Mouse (Mus musculus): Measurements from ENCODE around the gene Adam23. TPM values are rescaled to one million over a fixed set of nuclear protein-coding genes. Genes with fewer than 3 reads are reported as not detected.

The Adam23 gene
- polyA plus RNA-seq (2015; fragmentation: Nextera tagmentation; extraction: Ambion mirVana): 0.78 and 1.1 TPM in 2 replicates

GRCm38 (mm10) chr1:63445656-63446046, at the start of gene Adam23:
Gene Adam23, plus strand, starts transcription at chr1:63445891.
- ATAC-seq (ENCODE audit: extremely low read depth, insufficient number of reproducible peaks, low FRiP score, low TSS enrichment): no peak
- peak within 1 kb of the TSS; percentile 74 for H3K4me3 ChIP-seq
- H3K36me3 ChIP-seq: no peaks in the 10 kb centered on the region
- H3K9me3 ChIP-seq: no peaks in the 10 kb centered on the region
- peaks cover 15% of the 10 kb centered on the region for H3K4me1 ChIP-seq
- H3K27me3 ChIP-seq (replicated peaks): peaks cover 77% of the 10 kb centered on the region
- no peak within 1 kb of the TSS for H3K27ac ChIP-seq (replicated peaks)
- under 1% methylated on average over 35 of the region's 41 CpGs for WGBS
- peak within 1 kb of the TSS; percentile 99 for H3K4me2 ChIP-seq
- H3K9ac ChIP-seq: peak within 1 kb of the TSS; percentile 82

- Histone ChIP-seq H3K36me3 (no peaks in the 10 kb centered on the region), H3K9ac (no peak overlapping the region), H3K9me3 (no peaks in the 10 kb centered on the region), H3K4me2 (no peak overlapping the region), H3K4me1 (no peaks in the 10 kb centered on the region), H3K4me3 (no peak overlapping the region), H3K27me3 (replicated peaks) (no peaks in the 10 kb centered on the region), H3K27ac (replicated peaks) (no peak overlapping the region)
- WGBS: 57% methylated on average over 5 of the region's 5 CpGs
- no peak for ATAC-seq (ENCODE audit: extremely low read depth, insufficient number of reproducible peaks, low FRiP score, low TSS enrichment)
Measured at GRCm38 (mm10) chr1:63401130-63401529, 44.6 kb upstream of the Adam23 start.

DNA sequence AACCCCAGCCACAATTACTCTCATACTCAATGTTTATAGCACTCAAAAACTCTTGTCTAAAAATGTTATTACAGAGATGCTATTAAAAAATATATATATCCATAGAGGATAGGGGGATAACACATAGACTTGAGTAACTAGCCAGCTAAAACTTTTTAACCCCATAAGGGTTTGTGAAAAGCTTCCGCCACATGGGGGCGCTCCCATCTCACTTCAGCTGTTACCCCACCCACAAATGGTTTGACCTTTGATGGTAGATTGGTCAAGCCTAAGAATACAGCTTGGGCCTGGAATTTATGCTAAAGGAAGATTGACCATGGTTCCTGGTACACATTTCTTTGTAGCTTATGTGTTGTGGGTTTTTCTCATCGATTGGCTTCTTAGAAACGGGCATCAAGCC, 42.1 kb upstream of the Adam23 start:
- no peaks in the 10 kb centered on the region for H3K9me3 ChIP-seq

DNA sequence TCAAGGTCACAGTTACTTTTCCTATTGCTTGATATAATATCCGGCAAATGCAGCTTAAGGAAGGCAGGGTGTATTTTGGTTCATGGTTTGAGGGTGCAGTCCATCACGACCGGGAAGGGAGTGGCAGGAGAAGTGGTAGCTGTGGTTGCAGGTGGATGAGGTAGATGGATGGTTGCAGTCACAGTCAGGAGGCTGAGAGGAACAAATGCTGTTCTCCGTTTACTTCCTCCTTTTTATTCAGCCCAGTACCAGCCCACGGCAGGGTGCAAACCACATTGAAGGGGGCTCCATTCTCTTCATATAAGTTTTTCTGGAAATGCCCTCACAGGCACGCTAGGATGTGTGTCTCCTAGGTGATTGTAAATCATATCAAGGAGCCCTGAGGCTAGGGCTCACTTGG, 37.3 kb upstream of the Adam23 start:
- Histone ChIP-seq H3K27ac (replicated peaks) (no peak overlapping the region), H3K4me3 (no peak overlapping the region), H3K4me1 (0 out of 2 replicates have a peak, but pooled peaks cover 4% of the 10 kb centered on the region), H3K9me3 (no peaks in the 10 kb centered on the region), H3K27me3 (replicated peaks) (no peaks in the 10 kb centered on the region), H3K4me2 (no peak overlapping the region), H3K36me3 (no peaks in the 10 kb centered on the region), H3K9ac (no peak overlapping the region)
- ATAC-seq (ENCODE audit: extremely low read depth, insufficient number of reproducible peaks, low FRiP score, low TSS enrichment): no peak
- 73% methylated on average over 6 of the region's 6 CpGs for WGBS

More for the DNA sequence above, 42.1 kb upstream of the Adam23 start:
- H3K36me3 ChIP-seq: no peaks in the 10 kb centered on the region
- no peak overlapping the region for H3K9ac ChIP-seq
- H3K4me3 ChIP-seq: no peak overlapping the region
- H3K27me3 ChIP-seq (replicated peaks): no peaks in the 10 kb centered on the region
- WGBS: 43% methylated on average over 4 of the region's 4 CpGs
- H3K4me1 ChIP-seq: no peaks in the 10 kb centered on the region
- ATAC-seq (ENCODE audit: extremely low read depth, insufficient number of reproducible peaks, low FRiP score, low TSS enrichment): no peak
- H3K4me2 ChIP-seq: no peak overlapping the region
- no peak overlapping the region for H3K27ac ChIP-seq (replicated peaks)

- Histone ChIP-seq H3K9me3 (no peaks in the 10 kb centered on the region), H3K36me3 (no peaks in the 10 kb centered on the region), H3K4me1 (no peaks in the 10 kb centered on the region), H3K4me2 (no peak overlapping the region), H3K9ac (no peak overlapping the region), H3K27me3 (replicated peaks) (no peaks in the 10 kb centered on the region), H3K27ac (replicated peaks) (no peak overlapping the region), H3K4me3 (no peak overlapping the region)
- ATAC-seq (ENCODE audit: extremely low read depth, insufficient number of reproducible peaks, low FRiP score, low TSS enrichment): no peak
- WGBS: 53% methylated on average over 8 of the region's 8 CpGs
Measured at GRCm38 (mm10) chr1:63418491-63418890, 27.2 kb upstream of the Adam23 start.

- no peak for ATAC-seq (ENCODE audit: extremely low read depth, insufficient number of reproducible peaks, low FRiP score, low TSS enrichment)
- 62% methylated on average over 6 of the region's 6 CpGs for WGBS
Measured at GRCm38 (mm10) chr1:63430668-63431067, 15.0 kb upstream of the Adam23 start.

DNA sequence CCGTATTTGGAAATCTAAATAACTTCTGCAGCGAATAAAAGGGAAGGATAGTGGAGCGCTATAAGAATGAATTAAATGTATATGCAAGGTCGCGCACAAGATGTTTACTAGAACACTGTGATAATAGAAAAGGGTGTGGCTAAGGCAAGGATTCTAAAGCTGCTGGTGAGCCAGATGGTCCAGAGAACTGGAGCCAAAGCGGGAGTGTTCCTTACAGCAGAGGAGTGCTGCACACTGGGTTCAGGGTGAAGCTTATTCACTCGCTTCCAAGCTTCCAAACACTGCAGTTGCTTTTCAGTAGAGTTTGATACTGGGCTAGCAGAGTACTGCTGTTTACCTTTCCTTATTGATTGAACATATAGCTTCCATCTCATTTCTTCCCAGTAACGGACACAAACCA, 14.5 kb upstream of the Adam23 start:
- WGBS: 85% methylated on average over 8 of the region's 8 CpGs

More at GRCm38 (mm10) chr1:63430668-63431067, 15.0 kb upstream of the Adam23 start:
- Histone ChIP-seq H3K27me3 (replicated peaks) (no peaks in the 10 kb centered on the region), H3K36me3 (no peaks in the 10 kb centered on the region), H3K4me2 (no peak overlapping the region), H3K4me1 (peaks cover 4% of the 10 kb centered on the region; the same call in 1 of the 2 replicates), H3K9me3 (no peaks in the 10 kb centered on the region), H3K9ac (no peak overlapping the region), H3K27ac (replicated peaks) (no peak overlapping the region), H3K4me3 (no peak overlapping the region)

GRCm38 (mm10) chr1:63431842-63432241, 13.8 kb upstream of the Adam23 start:
- ATAC-seq (ENCODE audit: extremely low read depth, insufficient number of reproducible peaks, low FRiP score, low TSS enrichment): no peak
- H3K36me3 ChIP-seq: no peaks in the 10 kb centered on the region
- H3K9ac ChIP-seq: no peak overlapping the region
- WGBS: 49% methylated on average over 3 of the region's 3 CpGs
- no peak overlapping the region for H3K4me3 ChIP-seq
- H3K27me3 ChIP-seq (replicated peaks): no peaks in the 10 kb centered on the region
- H3K9me3 ChIP-seq: no peaks in the 10 kb centered on the region
- peaks cover 4% of the 10 kb centered on the region; the same call in 1 of the 2 replicates for H3K4me1 ChIP-seq
- no peak overlapping the region for H3K4me2 ChIP-seq
- no peak overlapping the region for H3K27ac ChIP-seq (replicated peaks)

More for the DNA sequence above, 14.5 kb upstream of the Adam23 start:
- H3K4me2 ChIP-seq: no peak overlapping the region
- H3K36me3 ChIP-seq: no peaks in the 10 kb centered on the region
- H3K27me3 ChIP-seq (replicated peaks): no peaks in the 10 kb centered on the region
- ATAC-seq (ENCODE audit: extremely low read depth, insufficient number of reproducible peaks, low FRiP score, low TSS enrichment): no peak
- H3K27ac ChIP-seq (replicated peaks): no peak overlapping the region
- no peak overlapping the region for H3K9ac ChIP-seq
- H3K9me3 ChIP-seq: no peaks in the 10 kb centered on the region
- H3K4me3 ChIP-seq: no peak overlapping the region
- H3K4me1 ChIP-seq: peaks cover 4% of the 10 kb centered on the region; the same call in 1 of the 2 replicates

GRCm38 (mm10) chr1:63434052-63434451, 11.6 kb upstream of the Adam23 start:
- Histone ChIP-seq H3K27me3 (replicated peaks) (no peaks in the 10 kb centered on the region), H3K4me1 (peaks cover 11% of the 10 kb centered on the region), H3K9me3 (no peaks in the 10 kb centered on the region), H3K4me3 (no peak overlapping the region), H3K9ac (no peak overlapping the region), H3K36me3 (no peaks in the 10 kb centered on the region), H3K4me2 (no peak overlapping the region), H3K27ac (replicated peaks) (no peak overlapping the region)
- WGBS: 40% methylated on average over 7 of the region's 7 CpGs
- no peak for ATAC-seq (ENCODE audit: extremely low read depth, insufficient number of reproducible peaks, low FRiP score, low TSS enrichment)

DNA sequence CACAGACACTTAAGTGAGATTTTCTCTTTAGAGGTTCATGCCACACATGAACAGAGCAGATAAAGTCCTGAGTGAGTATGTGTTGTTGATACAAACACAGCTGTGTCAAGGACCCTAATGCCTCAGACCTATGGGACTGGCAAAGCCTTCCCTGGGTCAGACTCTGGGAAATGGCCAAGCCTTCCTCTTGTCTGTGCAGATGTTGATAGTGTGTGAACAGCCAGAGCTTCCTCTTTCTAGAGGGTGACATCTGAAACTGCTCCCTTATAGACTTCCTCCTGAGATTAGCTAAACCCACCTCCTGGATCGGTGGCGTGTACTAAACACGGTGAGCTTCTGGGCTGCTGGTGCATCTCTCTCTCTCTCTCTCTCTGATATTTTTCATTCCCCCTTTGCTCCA, 8.2 kb upstream of the Adam23 start:
- Histone ChIP-seq H3K9me3 (no peaks in the 10 kb centered on the region), H3K36me3 (no peaks in the 10 kb centered on the region), H3K9ac (no peak overlapping the region), H3K27ac (replicated peaks) (no peak overlapping the region), H3K4me2 (no peak overlapping the region), H3K4me1 (peaks cover 7% of the 10 kb centered on the region; the same call in 1 of the 2 replicates), H3K4me3 (no peak overlapping the region), H3K27me3 (replicated peaks) (peaks cover 12% of the 10 kb centered on the region; the same call in 1 of the 2 replicates)
- 27% methylated on average over 3 of the region's 3 CpGs for WGBS
- no peak for ATAC-seq (ENCODE audit: extremely low read depth, insufficient number of reproducible peaks, low FRiP score, low TSS enrichment)

DNA sequence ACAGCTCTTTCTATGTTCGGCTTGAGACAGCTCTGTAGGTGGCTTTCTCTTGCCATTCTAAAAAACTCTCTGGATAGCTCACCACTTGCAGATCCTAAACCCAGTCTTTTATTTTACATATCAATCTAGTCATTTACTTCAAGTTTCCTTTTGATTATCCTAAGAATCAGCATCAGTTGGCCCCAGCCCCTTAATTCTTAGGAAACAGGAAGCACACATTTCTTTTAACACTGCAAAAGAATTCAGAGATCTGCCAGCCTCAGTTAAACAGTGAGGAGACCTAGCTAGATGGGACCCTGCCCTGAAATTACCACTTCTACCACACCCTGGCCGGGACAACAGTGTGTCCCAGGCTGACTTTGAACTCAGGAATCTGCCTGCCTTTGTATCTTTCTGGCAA, 3.5 kb upstream of the Adam23 start:
- H3K27me3 ChIP-seq (replicated peaks): peaks cover 48% of the 10 kb centered on the region
- H3K9me3 ChIP-seq: no peaks in the 10 kb centered on the region
- H3K9ac ChIP-seq: no peak overlapping the region
- WGBS: 56% methylated on average over 2 of the region's 2 CpGs
- no peak for ATAC-seq (ENCODE audit: extremely low read depth, insufficient number of reproducible peaks, low FRiP score, low TSS enrichment)
- H3K4me2 ChIP-seq: no peak overlapping the region
- peaks cover 22% of the 10 kb centered on the region for H3K4me1 ChIP-seq
- no peaks in the 10 kb centered on the region for H3K36me3 ChIP-seq
- no peak overlapping the region for H3K27ac ChIP-seq (replicated peaks)
- H3K4me3 ChIP-seq: no peak overlapping the region

GRCm38 (mm10) chr1:63442616-63443015, 3.1 kb upstream of the Adam23 start:
- no peaks in the 10 kb centered on the region for H3K36me3 ChIP-seq
- H3K9me3 ChIP-seq: no peaks in the 10 kb centered on the region
- ATAC-seq (ENCODE audit: extremely low read depth, insufficient number of reproducible peaks, low FRiP score, low TSS enrichment): no peak
- peaks cover 19% of the 10 kb centered on the region for H3K4me1 ChIP-seq
- H3K4me2 ChIP-seq: no peak overlapping the region
- no peak overlapping the region for H3K9ac ChIP-seq
- peaks cover 52% of the 10 kb centered on the region for H3K27me3 ChIP-seq (replicated peaks)
- no peak overlapping the region for H3K4me3 ChIP-seq
- 55% methylated on average over 4 of the region's 4 CpGs for WGBS
- no peak overlapping the region for H3K27ac ChIP-seq (replicated peaks)
